Mouse (Mus musculus) CH12.LX (cell line): Measurements from ENCODE around the gene Pgls. TPM values are rescaled to one million over a fixed set of nuclear protein-coding genes. Genes with fewer than 3 reads are reported as not detected.

Source experiments
- DNase-seq: peaks from one replicate; pipeline ENCODE4 v3.0.0-alpha.2; 2013; ENCODE audit errors: extremely low read depth
- H3K27ac ChIP-seq: 2 replicates; pipeline ENCODE4 v1.5.1; 2012; ENCODE audit warnings: low read depth, mild to moderate bottlenecking, control low read depth, moderate library complexity; ENCODE audit not compliant: insufficient read depth
- H3K27me3 ChIP-seq: replicated peaks from 2 replicates; pipeline ENCODE3; 2012; ENCODE audit warnings: inconsistent platforms
- H3K36me3 ChIP-seq, 2 experiments: replicated peaks in 1 of 2; 2 replicates each; pipeline versions ENCODE3 to v1.6.1; 2012; ENCODE audit warnings: inconsistent platforms in 1 of 2, low read length in 1 of 2, mild to moderate bottlenecking in 1 of 2, mixed read lengths in 1 of 2, moderate library complexity in 1 of 2; ENCODE audit not compliant: control insufficient read depth in 1 of 2, insufficient read depth in 1 of 2
- H3K4me1 ChIP-seq, 2 experiments: 2 replicates each; pipeline ENCODE4 v1.6.1; 2012; ENCODE audit warnings: inconsistent platforms in 1 of 2, moderate library complexity in 1 of 2; ENCODE audit not compliant: insufficient read depth in 2 of 2, control insufficient read depth in 1 of 2
- H3K4me2 ChIP-seq: 2 replicates; pipeline ENCODE4 v1.6.1; 2012; ENCODE audit warnings: low read depth, mild to moderate bottlenecking, control low read depth; ENCODE audit not compliant: poor library complexity, insufficient read depth, severe bottlenecking
- H3K4me3 ChIP-seq, 3 experiments: fragments of 150-350 bp in 1 of 3; sonication (generic) in 1 of 3; replicated peaks in 1 of 3; 2 replicates each; pipeline versions ENCODE3 to v1.5.1; 2011 to 2012; ENCODE audit warnings: low read depth in 2 of 3, low read length in 2 of 3, mild to moderate bottlenecking in 2 of 3, moderate library complexity in 2 of 3, control low read depth in 1 of 3, improper control_type of control experiment in 1 of 3, inconsistent platforms in 1 of 3, mixed read lengths in 1 of 3; ENCODE audit not compliant: poor library complexity in 1 of 3
- H3K79me2 ChIP-seq: replicated peaks from 2 replicates; pipeline ENCODE4 v1.6.1; 2012; ENCODE audit warnings: mild to moderate bottlenecking, moderate library complexity; ENCODE audit not compliant: control insufficient read depth, poor library complexity, insufficient read depth, severe bottlenecking; ENCODE audit errors: extremely low read depth
- H3K9ac ChIP-seq: 2 replicates; pipeline ENCODE4 v1.6.1; 2012; ENCODE audit warnings: low read depth, mild to moderate bottlenecking, control low read depth, moderate library complexity; ENCODE audit not compliant: insufficient read depth
- H3K9me3 ChIP-seq: replicated peaks from 2 replicates; pipeline ENCODE3; 2012; ENCODE audit warnings: low read length, inconsistent platforms, mixed read lengths
- CHD1 ChIP-seq: IDR thresholded peaks from 2 replicates; pipeline ENCODE4 v1.6.1; 2012; ENCODE audit warnings: low read depth, low read length, improper control_type of control experiment, inconsistent platforms
- CHD2 ChIP-seq: IDR thresholded peaks from 2 replicates; pipeline ENCODE4 v1.6.1; 2011; ENCODE audit warnings: low read length, improper control_type of control experiment
- CTCF ChIP-seq, 2 experiments: IDR thresholded peaks in 1 of 2; conservative IDR thresholded peaks in 1 of 2; 2 replicates each; pipeline ENCODE4 v1.5.1; 2011 to 2012; ENCODE audit warnings: low read depth in 2 of 2, low read length in 2 of 2, improper control_type of control experiment in 1 of 2, inconsistent platforms in 1 of 2, mild to moderate bottlenecking in 1 of 2, moderate library complexity in 1 of 2
- EP300 ChIP-seq: IDR thresholded peaks from 2 replicates; pipeline ENCODE4 v1.6.1; 2011; ENCODE audit warnings: low read length, improper control_type of control experiment
- ETS1 ChIP-seq: conservative IDR thresholded peaks from 2 replicates; pipeline ENCODE4 v1.6.1; 2012; ENCODE audit warnings: low read depth, mild to moderate bottlenecking, inconsistent platforms, low read length, improper control_type of control experiment, moderate library complexity
- IRF4 ChIP-seq: IDR thresholded peaks from 2 replicates; pipeline ENCODE4 v1.6.1; 2014; ENCODE audit warnings: low read depth, mild to moderate bottlenecking, inconsistent platforms, low read length, improper control_type of control experiment
- MAZ ChIP-seq: IDR thresholded peaks from 2 replicates; pipeline ENCODE4 v1.6.1; 2012; ENCODE audit warnings: low read depth, mild to moderate bottlenecking, inconsistent platforms, low read length, improper control_type of control experiment, moderate library complexity
- MEF2A ChIP-seq: IDR thresholded peaks from 2 replicates; pipeline ENCODE4 v1.6.1; 2014; ENCODE audit warnings: low read depth, mild to moderate bottlenecking, inconsistent platforms, low read length, improper control_type of control experiment, borderline replicate concordance
- MXI1 ChIP-seq: IDR thresholded peaks from 2 replicates; pipeline ENCODE4 v1.6.1; 2011; ENCODE audit warnings: mild to moderate bottlenecking, low read depth, low read length, improper control_type of control experiment
- MYC ChIP-seq: IDR thresholded peaks from 2 replicates; pipeline ENCODE4 v1.6.1; 2011; ENCODE audit warnings: low read depth, mild to moderate bottlenecking, improper control_type of control experiment, low read length
- NRF1 ChIP-seq: IDR thresholded peaks from 2 replicates; pipeline ENCODE4 v1.6.1; 2014; ENCODE audit warnings: low read depth, mild to moderate bottlenecking, inconsistent platforms, low read length, improper control_type of control experiment, moderate library complexity
- POLR2AphosphoS2 ChIP-seq: IDR thresholded peaks from 2 replicates; pipeline ENCODE4 v1.6.1; 2011; ENCODE audit warnings: low read depth, low read length, improper control_type of control experiment
- RAD21 ChIP-seq: IDR thresholded peaks from 2 replicates; pipeline ENCODE4 v1.6.1; 2011; ENCODE audit warnings: low read depth, mild to moderate bottlenecking, low read length, improper control_type of control experiment, moderate library complexity
- SIN3A ChIP-seq: IDR thresholded peaks from 2 replicates; pipeline ENCODE4 v1.6.1; 2012; ENCODE audit warnings: low read length, improper control_type of control experiment, inconsistent platforms
- SMC3 ChIP-seq: IDR thresholded peaks from 2 replicates; pipeline ENCODE4 v1.6.1; 2011; ENCODE audit warnings: low read depth, low read length, improper control_type of control experiment
- TBP ChIP-seq: conservative IDR thresholded peaks from 2 replicates; pipeline ENCODE4 v1.6.1; 2011; ENCODE audit warnings: low read depth, low read length, improper control_type of control experiment
- TCF12 ChIP-seq: IDR thresholded peaks from 2 replicates; pipeline ENCODE4 v1.6.1; 2014; ENCODE audit warnings: low read depth, mild to moderate bottlenecking, inconsistent platforms, low read length, improper control_type of control experiment
- UBTF ChIP-seq: IDR thresholded peaks from 2 replicates; pipeline ENCODE4 v1.6.1; 2012; ENCODE audit warnings: low read depth, mild to moderate bottlenecking, inconsistent platforms, low read length, improper control_type of control experiment, moderate library complexity
- USF2 ChIP-seq: conservative IDR thresholded peaks from 2 replicates; pipeline ENCODE4 v1.6.1; 2011; ENCODE audit warnings: low read depth, low read length, improper control_type of control experiment
- ZKSCAN1 ChIP-seq: IDR thresholded peaks from 2 replicates; pipeline ENCODE4 v1.6.1; 2012; ENCODE audit warnings: low read depth, inconsistent platforms, low read length, improper control_type of control experiment, borderline replicate concordance
- dilution Hi-C: fragments of 300-500 bp; cut with MboI; formaldehyde crosslinking; loops from 2 replicates; pipeline ENCODE4 v1.14.3; 2020; ENCODE audit warnings: low sequenced_read_pairs; ENCODE audit not compliant: extremely low pct_unique_long_range_greater_than_20kb, extremely low pct_ligation_motif_present
- in situ Hi-C: fragments of 300-500 bp; cut with MboI; formaldehyde crosslinking; loops from 3 replicates; pipeline ENCODE4 v1.14.3; 2019; ENCODE audit warnings: low sequenced_read_pairs, low pct_ligation_motif_present, low pct_unique_long_range_greater_than_20kb, mixed read lengths
- polyA plus RNA-seq: library from polyadenylated mRNA; unstranded; fragments of >175 nt; gene quantifications from 2 replicates; pipeline ENCODE4 v1.2.1, GENCODE M21; 2012; ENCODE audit warnings: low read depth; ENCODE audit not compliant: insufficient read length
- total RNA-seq, 2 experiments: library from RNA; depleted of rRNA; stranded (reverse); fragments of 300-350 nt in 1 of 2; fragments of >200 nt in 1 of 2; gene quantifications; 2 replicates each; pipeline ENCODE4 v1.2.3; 2012 to 2014

The Pgls gene
- total and polyA plus RNA-seq, 3 experiments = 74.9 to 215 (median 118) TPM

DNA sequence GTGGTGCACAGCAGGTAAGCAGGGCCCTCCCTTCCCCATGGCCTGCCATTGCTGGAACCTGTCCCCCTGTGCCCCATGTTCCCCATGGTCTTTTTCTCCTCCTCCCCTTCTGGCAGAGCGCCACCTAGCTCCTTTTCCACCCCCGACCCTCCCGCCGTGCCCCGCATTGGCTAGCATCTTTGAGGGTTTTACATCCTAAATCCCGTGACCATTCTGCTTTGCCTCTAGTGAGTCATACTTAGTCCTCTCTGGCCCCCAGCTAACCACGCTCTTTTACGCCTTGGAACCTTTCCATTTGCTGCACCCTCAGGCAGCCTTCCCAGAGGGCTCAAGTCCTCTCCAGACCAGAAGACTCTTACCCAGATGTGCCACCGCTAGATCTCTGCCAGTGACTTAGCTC lies 11.8 kb upstream of the Pgls start:
- Histone ChIP-seq H3K4me2 (no peak overlapping the region), H3K4me3 (no peak overlapping the region), H3K4me1 (peaks cover 13 to 17% of the 10 kb centered on the region in 2 experiments), H3K79me2 (no peaks in the 10 kb centered on the region), H3K9ac (no peak overlapping the region), H3K27ac (no peak overlapping the region), H3K36me3 (peaks cover 9 to 17% of the 10 kb centered on the region in 2 experiments), H3K27me3 (no peaks in the 10 kb centered on the region), H3K9me3 (no peaks in the 10 kb centered on the region)
- no peak for TF ChIP-seq POLR2AphosphoS2
- no peak for TF ChIP-seq TBP
- DNase-seq = no peak
- dilution Hi-C loops (no loop called here), in situ Hi-C loops (no loop called here)

DNA sequence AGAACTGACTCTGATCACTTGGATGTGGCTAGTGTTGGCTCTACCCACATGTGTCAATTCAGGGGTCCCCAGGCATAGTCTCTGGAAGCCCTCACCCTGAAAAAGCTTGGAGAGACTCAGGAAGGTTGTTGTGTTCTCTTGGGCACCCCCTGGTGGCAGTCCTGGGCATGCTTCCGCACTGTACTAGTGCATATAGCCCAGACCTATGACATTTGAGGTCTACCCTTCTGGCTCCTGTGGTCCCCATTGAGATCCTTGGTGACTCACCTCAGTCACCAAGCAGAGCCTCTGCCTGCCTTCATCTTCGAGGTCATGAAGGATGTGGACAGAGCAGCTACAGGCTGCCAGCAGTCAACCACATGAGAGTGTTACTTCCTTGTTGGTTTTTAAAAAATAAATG lies 5.1 kb upstream of the Pgls start:
- DNase-seq = no peak
- Histone ChIP-seq H3K27me3 (no peaks in the 10 kb centered on the region), H3K36me3 (peaks cover 6 to 12% of the 10 kb centered on the region in 2 experiments), H3K4me1 (peaks cover 23 to 41% of the 10 kb centered on the region in 2 experiments), H3K4me3 (no peak overlapping the region), H3K27ac (no peak overlapping the region), H3K9ac (no peak overlapping the region), H3K4me2 (no peak overlapping the region), H3K79me2 (no peaks in the 10 kb centered on the region), H3K9me3 (peaks cover 2% of the 10 kb centered on the region)
- in situ Hi-C loops (no loop called here), dilution Hi-C loops (no loop called here)
- TF ChIP-seq NRF1 (no peak), CTCF (conservative IDR thresholded peaks at IDR 0.05 in 1 of 2, IDR thresholded peaks at IDR 0.05 in 1 of 2; ENCODE audit: low read depth in 2 of 2, low read length in 2 of 2) (peak; percentile 38 to 54; a peak in 3 of 4 replicates), SMC3 (peak; percentile 46)

DNA sequence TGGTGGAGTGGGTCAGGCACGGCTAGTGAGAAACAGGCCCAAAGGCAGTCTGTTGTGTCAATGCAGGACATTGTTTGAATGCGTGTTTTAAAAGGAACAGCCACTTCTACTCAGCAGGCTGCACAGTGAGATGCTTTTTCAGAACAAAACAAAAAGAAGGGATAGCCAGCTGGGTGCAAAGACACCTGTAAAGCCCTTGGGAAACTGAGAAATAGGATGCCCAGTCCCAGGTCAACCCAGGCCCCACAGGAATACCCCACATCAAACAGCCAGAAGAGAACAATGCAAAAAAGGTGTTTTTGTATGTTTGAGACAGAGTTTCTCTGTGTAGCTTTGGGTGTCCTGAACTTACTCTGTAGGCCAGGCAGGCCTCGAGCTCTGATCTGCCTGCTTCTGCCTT lies 3.2 kb upstream of the Pgls start:
- TF ChIP-seq MYC (no peak), EP300 (peak; percentile 66), RAD21 (no peak), MEF2A (0 out of 2 replicates have a peak, but pooled peaks have one; percentile 25), SIN3A (peak; percentile 73), IRF4 (peak; percentile 43; the same call in 1 of the 2 replicates), TCF12 (peak; percentile 79), CHD1 (no peak), ETS1 (peak; percentile 25), UBTF (no peak), MXI1 (no peak; the same call in 1 of the 2 replicates), CHD2 (peak; percentile 30; the same call in 1 of the 2 replicates), USF2 (no peak), ZKSCAN1 (no peak), MAZ (0 out of 2 replicates have a peak, but pooled peaks have one; percentile 35)
- Histone ChIP-seq H3K79me2 (peaks cover 14% of the 10 kb centered on the region), H3K27ac (peak overlapping the region; percentile 38; the same call in 1 of the 2 replicates), H3K4me2 (no peak overlapping the region), H3K4me3 (no peak overlapping the region), H3K36me3 (peaks cover 6 to 21% of the 10 kb centered on the region in 2 experiments), H3K27me3 (no peaks in the 10 kb centered on the region), H3K9ac (no peak overlapping the region), H3K4me1 (peaks cover 26 to 49% of the 10 kb centered on the region in 2 experiments), H3K9me3 (peaks cover 2% of the 10 kb centered on the region)
- DNase-seq = no peak
- in situ Hi-C loops = no loop called here
- dilution Hi-C loops = no loop called here
